Mouse (Mus musculus): ENCODE results near the gene 4930404H24Rik. TPM values are rescaled to one million over a fixed set of nuclear protein-coding genes. Genes with fewer than 3 reads are reported as not detected.
A peak's percentile ranks its signal among the peaks of the same experiment; 100 is the strongest.

The 4930404H24Rik gene
- polyA plus RNA-seq, 1 experiment = 4.2 TPM

DNA sequence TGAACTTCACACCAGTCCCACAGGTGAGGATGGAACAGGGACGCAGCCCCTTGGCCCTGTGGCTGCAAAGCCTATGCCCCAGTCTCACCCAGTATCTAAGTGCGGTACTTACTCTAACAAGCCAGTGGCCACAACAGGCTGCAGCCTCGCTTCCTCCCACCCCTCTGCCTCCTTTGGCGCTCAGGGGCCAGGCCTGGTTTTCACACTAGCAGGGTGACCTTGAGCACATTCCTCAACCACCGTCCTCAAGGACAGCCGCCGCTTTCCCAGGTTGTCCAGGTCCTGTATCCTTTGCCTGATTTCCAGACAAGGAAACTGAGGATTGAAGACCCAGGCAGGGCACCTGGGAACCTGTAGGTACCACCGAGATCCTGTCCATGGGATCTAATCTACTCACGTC, 30.6 kb downstream of the 4930404H24Rik start:
- H3K27ac ChIP-seq (ENCODE audit: control insufficient read depth, insufficient read depth, low read depth, low read length) = no peak overlapping the region
- no peak overlapping the region for H3K4me3 ChIP-seq (ENCODE audit: control insufficient read depth, low read depth, low read length)
- no peaks in the 10 kb centered on the region for H3K36me3 ChIP-seq (ENCODE audit: control insufficient read depth, insufficient read depth, low read length)
- no peak for TF ChIP-seq POLR2A (IDR thresholded peaks at IDR 0.05; ENCODE audit: control insufficient read depth, low read depth, low read length)
- TF ChIP-seq CTCF (IDR thresholded peaks at IDR 0.05; ENCODE audit: control insufficient read depth, insufficient read depth, insufficient replicate concordance, low read depth, low read length) = no peak
- peaks cover 7% of the 10 kb centered on the region for H3K4me1 ChIP-seq (ENCODE audit: control insufficient read depth, insufficient read depth, low read length)
- H3K27me3 ChIP-seq (ENCODE audit: control insufficient read depth, insufficient read depth, low read length) = no peaks in the 10 kb centered on the region; the same call in 1 of the 2 replicates

- Histone ChIP-seq H3K4me1 (ENCODE audit: control insufficient read depth, insufficient read depth, low read length) (peaks cover 9% of the 10 kb centered on the region), H3K27ac (ENCODE audit: control insufficient read depth, insufficient read depth, low read depth, low read length) (no peak overlapping the region), H3K27me3 (ENCODE audit: control insufficient read depth, insufficient read depth, low read length) (peaks cover 2% of the 10 kb centered on the region), H3K4me3 (ENCODE audit: control insufficient read depth, low read depth, low read length) (no peak overlapping the region), H3K36me3 (ENCODE audit: control insufficient read depth, insufficient read depth, low read length) (no peaks in the 10 kb centered on the region)
- TF ChIP-seq POLR2A (IDR thresholded peaks at IDR 0.05; ENCODE audit: control insufficient read depth, low read depth, low read length) (no peak), CTCF (IDR thresholded peaks at IDR 0.05; ENCODE audit: control insufficient read depth, insufficient read depth, insufficient replicate concordance, low read depth, low read length) (no peak)
These were observed 31.1 kb downstream of the 4930404H24Rik start for GRCm38 (mm10) chr2:153523656-153524055.

DNA sequence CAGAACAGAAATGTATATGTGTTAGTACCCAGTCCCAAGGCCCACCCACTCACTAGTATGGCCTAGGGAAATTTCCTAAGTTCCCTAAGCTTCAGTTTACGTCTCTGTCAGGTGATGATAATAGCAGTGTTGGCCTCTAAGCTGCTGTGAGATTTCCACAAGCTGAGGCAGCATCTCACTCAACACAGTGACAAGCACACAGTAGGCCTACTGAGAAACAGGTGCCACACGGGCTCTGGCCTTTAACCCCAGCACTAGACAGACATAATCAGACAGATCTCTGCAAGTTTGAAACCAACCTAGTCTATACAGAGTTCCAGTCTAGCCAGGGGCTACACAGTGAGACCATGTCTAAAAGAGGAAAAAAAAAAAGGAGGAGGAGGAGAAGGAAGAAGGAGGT, 32.1 kb downstream of the 4930404H24Rik start:
- TF ChIP-seq CTCF (IDR thresholded peaks at IDR 0.05; ENCODE audit: control insufficient read depth, insufficient read depth, insufficient replicate concordance, low read depth, low read length) = no peak
- no peak for TF ChIP-seq POLR2A (IDR thresholded peaks at IDR 0.05; ENCODE audit: control insufficient read depth, low read depth, low read length)
- peaks cover 2% of the 10 kb centered on the region for H3K27me3 ChIP-seq (ENCODE audit: control insufficient read depth, insufficient read depth, low read length)
- peaks cover 12% of the 10 kb centered on the region for H3K4me1 ChIP-seq (ENCODE audit: control insufficient read depth, insufficient read depth, low read length)
- H3K27ac ChIP-seq (ENCODE audit: control insufficient read depth, insufficient read depth, low read depth, low read length) = no peak overlapping the region
- H3K4me3 ChIP-seq (ENCODE audit: control insufficient read depth, low read depth, low read length) = no peak overlapping the region
- no peaks in the 10 kb centered on the region for H3K36me3 ChIP-seq (ENCODE audit: control insufficient read depth, insufficient read depth, low read length)

GRCm38 (mm10) chr2:153525906-153526311, 33.3 kb downstream of the 4930404H24Rik start:
- TF ChIP-seq POLR2A (IDR thresholded peaks at IDR 0.05; ENCODE audit: control insufficient read depth, low read depth, low read length) (no peak), CTCF (IDR thresholded peaks at IDR 0.05; ENCODE audit: control insufficient read depth, insufficient read depth, insufficient replicate concordance, low read depth, low read length) (no peak)
- Histone ChIP-seq H3K36me3 (ENCODE audit: control insufficient read depth, insufficient read depth, low read length) (no peaks in the 10 kb centered on the region), H3K4me3 (ENCODE audit: control insufficient read depth, low read depth, low read length) (no peak overlapping the region), H3K27ac (ENCODE audit: control insufficient read depth, insufficient read depth, low read depth, low read length) (no peak overlapping the region), H3K27me3 (ENCODE audit: control insufficient read depth, insufficient read depth, low read length) (peaks cover 2% of the 10 kb centered on the region), H3K4me1 (ENCODE audit: control insufficient read depth, insufficient read depth, low read length) (peaks cover 16% of the 10 kb centered on the region)

GRCm38 (mm10) chr2:153526850-153527530, 34.4 kb downstream of the 4930404H24Rik start:
- H3K27me3 ChIP-seq (ENCODE audit: control insufficient read depth, insufficient read depth, low read length) = peaks cover 2% of the 10 kb centered on the region
- peaks cover 16% of the 10 kb centered on the region for H3K4me1 ChIP-seq (ENCODE audit: control insufficient read depth, insufficient read depth, low read length)
- TF ChIP-seq CTCF (IDR thresholded peaks at IDR 0.05; ENCODE audit: control insufficient read depth, insufficient read depth, insufficient replicate concordance, low read depth, low read length) (no peak), POLR2A (IDR thresholded peaks at IDR 0.05; ENCODE audit: control insufficient read depth, low read depth, low read length) (no peak)
- no peak overlapping the region for H3K27ac ChIP-seq (ENCODE audit: control insufficient read depth, insufficient read depth, low read depth, low read length)
- H3K4me3 ChIP-seq (ENCODE audit: control insufficient read depth, low read depth, low read length) = no peak overlapping the region; the same call in 1 of the 2 replicates
- H3K36me3 ChIP-seq (ENCODE audit: control insufficient read depth, insufficient read depth, low read length) = no peaks in the 10 kb centered on the region

- Histone ChIP-seq H3K27ac (ENCODE audit: control insufficient read depth, insufficient read depth, low read depth, low read length) (no peak overlapping the region), H3K4me1 (ENCODE audit: control insufficient read depth, insufficient read depth, low read length) (peaks cover 16% of the 10 kb centered on the region), H3K27me3 (ENCODE audit: control insufficient read depth, insufficient read depth, low read length) (peaks cover 2% of the 10 kb centered on the region), H3K4me3 (ENCODE audit: control insufficient read depth, low read depth, low read length) (peak overlapping the region; percentile 11), H3K36me3 (ENCODE audit: control insufficient read depth, insufficient read depth, low read length) (no peaks in the 10 kb centered on the region)
- TF ChIP-seq POLR2A (IDR thresholded peaks at IDR 0.05; ENCODE audit: control insufficient read depth, low read depth, low read length) = no peak
- no peak for TF ChIP-seq CTCF (IDR thresholded peaks at IDR 0.05; ENCODE audit: control insufficient read depth, insufficient read depth, insufficient replicate concordance, low read depth, low read length)
These were observed 35.3 kb downstream of the 4930404H24Rik start for GRCm38 (mm10) chr2:153527580-153528531.

All from testis, adult 2 months (tissue).